Mouse (Mus musculus): ENCODE measurements around the gene Phactr1.

Gene Phactr1

DNA sequence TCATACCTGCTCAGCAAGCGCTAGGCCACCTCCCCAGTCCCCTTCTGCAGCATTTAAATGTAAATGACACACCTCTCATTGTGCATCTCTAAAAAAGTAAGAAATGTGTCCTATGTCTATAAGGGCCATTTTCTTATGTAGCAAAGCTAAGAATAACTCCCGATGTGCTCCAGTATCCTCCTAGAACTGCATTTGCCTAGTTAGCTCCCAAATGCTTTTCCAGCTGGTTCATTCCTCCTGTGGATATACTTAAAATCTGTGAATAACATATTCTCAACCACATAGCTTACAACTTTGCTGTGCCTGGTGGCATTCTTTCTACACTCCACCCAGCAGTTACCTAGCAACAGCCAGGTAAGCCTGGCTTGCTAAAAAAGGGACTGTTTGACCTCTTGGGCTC, 349.8 kb downstream of the Phactr1 start:
- DNase-seq (ENCODE audit: low spot score): no peak

DNA sequence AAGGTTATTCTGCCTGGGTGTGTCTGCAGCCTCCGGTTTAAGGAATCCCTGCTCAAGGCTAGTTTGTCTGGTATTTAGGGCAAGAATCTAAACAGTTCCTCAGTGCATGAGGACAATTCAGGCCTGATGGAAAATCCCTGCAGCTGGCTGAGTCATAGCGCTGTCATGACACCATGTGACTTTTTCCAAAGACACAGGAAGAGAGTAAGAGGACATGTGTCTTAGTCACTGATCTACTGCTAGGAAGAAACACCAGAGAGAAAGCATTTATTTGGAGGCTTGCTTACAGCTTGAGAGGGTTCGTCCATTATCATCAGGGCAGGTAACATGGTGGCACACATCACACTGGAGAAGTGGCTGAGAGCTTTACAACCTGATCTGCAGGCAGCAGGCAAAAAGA, 352.0 kb downstream of the Phactr1 start:
- no peak for DNase-seq (ENCODE audit: low spot score)

DNA sequence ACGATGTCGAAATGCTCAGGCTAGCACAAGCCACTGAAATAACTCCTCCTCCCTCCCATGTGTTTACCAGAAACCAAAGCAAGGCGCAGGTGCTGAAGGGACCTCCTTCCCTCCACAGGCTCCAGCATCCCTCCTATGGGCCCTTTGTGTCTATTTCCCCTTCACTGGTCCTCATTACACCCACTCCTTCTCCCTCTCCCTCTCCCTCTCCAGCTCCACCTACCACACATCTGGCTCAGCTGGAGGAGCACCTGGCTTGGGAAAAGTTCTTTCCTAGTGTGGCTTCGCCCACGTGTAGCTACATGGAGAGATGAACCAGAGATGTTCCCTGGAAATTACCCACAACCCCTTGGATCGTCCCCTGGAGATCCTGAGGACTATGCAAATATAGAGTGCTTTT, 356.1 kb downstream of the Phactr1 start:
- DNase-seq (ENCODE audit: low spot score): no peak

DNA sequence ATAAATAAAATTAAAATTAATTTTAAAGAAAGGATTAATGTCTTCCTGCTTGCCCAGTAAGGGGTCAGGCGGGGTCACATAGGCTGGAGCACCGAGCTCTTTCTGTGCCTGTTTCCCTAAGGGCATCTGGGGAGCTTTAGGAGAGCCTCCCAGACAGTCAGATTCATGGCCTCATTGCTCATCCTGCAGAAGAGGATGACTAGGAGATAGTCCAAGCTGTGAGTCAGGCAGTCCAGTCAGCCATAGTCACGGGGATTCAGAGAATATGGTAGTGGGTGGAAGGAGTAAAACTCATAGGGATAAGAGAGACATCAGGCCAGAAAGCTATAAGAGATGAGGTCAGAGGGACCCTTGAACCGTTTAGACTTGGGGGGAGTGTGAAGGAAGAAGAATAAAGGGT, 362.3 kb downstream of the Phactr1 start:
- DNase-seq (ENCODE audit: low spot score): no peak

DNA sequence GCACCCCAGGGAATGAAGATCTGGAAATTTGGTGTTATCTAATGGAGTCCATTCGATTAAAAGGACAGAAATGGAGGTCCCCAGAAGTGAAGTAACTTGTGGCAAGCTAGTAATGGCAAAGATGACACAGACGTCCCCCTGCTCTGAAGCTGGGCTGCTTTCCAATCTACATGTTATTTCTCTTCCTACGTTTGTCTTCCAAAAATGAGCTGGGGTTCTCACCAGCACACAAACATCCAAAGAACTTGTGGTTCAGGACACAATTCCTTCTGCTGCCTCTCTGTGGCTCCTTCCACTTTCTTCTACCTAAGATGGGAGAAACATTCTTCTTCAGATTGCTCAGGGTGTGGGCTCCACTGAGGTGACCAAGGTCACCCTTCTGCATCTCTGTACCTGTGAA, 368.1 kb downstream of the Phactr1 start:
- no peak for DNase-seq (ENCODE audit: low spot score)

DNA sequence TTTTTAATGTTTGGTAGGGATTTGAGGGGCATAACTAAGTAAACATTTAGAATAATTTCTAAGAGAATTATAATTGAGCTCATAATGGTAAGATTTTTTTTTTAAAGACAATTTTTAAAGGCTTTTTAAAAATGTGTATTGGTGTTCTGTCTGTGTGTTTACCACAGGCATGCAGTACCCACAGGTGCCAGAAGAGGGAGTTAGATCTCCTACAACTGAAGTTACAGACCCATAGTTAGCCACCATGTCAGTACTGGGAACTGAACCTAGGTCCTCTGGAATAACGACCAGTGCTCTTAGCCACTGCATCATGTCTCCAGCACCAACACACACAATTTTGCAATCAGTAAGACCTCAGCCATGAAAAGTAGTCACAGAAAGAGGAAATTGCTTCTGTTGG, 372.8 kb downstream of the Phactr1 start:
- DNase-seq (ENCODE audit: low spot score): no peak

DNA sequence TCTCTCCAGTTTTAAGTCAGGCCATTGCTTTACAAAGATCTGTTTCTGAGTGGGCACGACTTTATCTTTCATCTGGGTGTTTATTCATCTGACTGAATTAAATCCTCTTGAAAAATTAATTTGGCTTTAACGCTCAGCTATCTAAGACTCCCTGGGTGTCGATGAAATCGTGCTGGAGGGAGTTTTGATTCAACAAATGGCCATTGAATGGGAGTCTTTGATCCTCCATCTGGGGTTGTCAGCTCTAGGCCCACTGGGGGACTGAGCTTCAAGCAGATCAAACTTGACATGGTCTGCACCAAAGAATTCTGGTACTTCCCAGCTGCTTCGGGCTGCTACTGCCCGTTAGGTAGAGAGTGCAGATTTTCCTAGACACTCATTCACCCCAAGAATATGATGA, 374.7 kb downstream of the Phactr1 start:
- no peak for DNase-seq (ENCODE audit: low spot score)

DNA sequence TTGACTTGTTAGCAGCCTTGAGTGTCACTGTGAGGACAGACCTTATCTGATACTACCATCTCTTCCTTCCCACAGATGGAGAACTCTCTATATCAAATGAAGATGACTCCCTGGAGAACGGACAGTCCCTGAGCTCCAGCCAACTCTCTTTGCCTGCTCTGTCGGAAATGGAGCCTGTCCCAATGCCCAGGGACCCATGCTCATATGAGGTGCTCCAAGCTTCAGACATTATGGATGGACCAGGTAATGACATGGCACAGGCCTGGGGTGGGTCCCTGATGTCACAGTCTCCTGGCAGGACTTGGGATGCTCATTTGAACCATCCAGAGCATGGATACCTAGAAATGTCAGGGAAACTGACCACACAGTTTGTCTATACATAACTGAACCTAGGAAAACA, 376.7 kb downstream of the Phactr1 start:
- no peak for DNase-seq (ENCODE audit: low spot score)

DNA sequence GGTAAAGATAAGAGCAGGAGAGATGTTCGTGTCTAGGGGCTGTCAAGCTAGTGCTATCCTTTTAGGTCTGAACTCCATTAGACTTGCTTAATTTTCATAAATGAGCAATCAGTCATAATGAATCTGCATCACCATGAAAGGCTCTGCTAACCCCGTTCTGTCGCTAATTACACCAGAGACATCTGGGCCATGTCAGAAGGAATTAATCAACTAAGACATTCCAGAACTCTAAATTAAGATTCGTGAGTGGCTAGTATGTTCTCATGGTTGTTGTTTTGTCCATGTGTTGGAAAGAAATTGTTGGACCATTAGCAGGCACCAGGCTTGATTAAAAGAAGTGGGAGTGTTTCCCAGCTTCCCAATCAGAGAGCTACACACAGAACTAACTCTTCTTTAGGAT, 382.9 kb downstream of the Phactr1 start:
- DNase-seq (ENCODE audit: low spot score): no peak

DNA sequence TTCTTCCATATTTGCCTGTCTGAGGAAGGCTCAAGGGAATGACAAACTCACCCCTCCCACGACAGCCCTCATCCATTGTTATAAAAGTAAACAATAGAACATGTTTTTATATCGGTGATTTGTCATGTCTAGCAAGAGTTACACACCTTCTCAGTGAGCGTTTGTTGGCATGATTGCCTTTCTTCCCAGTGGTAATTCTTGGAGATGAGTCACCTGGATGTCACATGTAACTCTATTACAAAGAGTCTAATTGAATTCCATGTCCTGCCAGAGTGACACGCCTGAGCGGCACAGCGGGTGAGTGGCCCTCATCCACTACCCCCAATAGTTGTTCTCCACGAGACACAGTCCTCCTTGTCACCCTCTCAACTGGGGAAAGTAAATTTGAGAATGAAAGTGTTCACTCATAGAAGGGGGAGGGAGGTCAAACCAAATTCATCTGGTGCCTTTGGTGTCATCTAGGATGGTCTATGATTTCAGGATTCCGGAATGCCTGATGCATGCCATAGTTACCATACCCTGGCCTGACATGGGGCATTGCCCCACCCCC, 388.4 kb downstream of the Phactr1 start:
- DNase-seq (ENCODE audit: low spot score): no peak

DNA sequence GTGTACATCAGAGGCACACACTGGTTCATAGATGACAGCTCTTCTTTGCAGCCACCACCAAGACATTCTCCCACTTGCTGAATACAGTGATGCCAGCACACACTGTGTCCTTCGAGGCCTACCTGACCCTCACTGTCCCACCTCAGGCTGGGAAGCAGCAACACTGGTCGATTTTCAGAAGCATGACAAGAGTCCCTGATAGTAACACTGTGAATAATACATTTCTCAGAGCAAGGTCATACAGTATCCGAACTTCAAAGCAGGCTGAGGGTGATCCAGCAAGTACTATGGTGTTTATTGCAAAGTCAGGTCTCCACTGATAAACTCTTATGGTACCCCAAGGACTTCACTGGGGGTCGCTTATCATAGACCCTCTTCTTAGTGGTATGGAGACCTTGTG, 390.1 kb downstream of the Phactr1 start:
- DNase-seq (ENCODE audit: low spot score): no peak

DNA sequence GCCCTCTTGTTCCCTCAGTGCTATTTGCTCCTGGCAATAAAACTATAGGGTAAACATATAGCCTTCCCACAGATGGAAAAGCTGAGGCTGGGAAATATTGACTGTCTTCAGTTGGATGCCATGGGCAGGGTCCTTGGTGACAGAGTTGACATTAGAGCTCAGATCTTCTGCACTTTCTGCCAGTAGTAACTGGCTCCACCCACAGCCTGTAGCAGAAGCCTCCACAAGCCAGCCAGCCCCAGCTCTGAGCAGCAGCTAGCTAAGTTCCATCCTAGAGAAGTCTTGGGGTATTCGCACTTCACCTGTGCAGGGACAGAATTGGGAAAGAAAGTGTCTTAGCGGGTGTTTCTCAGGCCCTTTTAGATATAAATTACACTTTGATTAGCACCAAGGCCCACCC, 390.5 kb downstream of the Phactr1 start:
- no peak for DNase-seq (ENCODE audit: low spot score)

DNA sequence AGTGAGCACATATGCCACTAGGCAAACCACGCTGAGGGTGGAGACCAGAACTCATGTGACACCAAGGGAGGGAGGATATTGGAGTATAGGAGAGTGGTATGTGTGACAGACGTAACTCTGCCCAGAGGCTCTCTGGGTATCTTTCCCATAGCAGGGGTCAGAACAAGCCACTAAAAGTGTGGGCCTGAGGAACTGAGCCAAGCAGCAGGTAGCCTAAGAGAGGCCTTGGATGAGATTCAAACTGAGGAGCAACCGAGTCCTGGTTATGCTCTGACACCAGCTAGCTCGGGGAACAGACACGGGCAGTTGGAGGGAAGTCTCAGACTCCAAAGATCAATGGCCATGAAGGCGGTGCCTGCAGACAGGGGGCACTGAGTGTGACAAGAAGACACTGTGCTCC, 395.0 kb downstream of the Phactr1 start:
- no peak for DNase-seq (ENCODE audit: low spot score)

DNA sequence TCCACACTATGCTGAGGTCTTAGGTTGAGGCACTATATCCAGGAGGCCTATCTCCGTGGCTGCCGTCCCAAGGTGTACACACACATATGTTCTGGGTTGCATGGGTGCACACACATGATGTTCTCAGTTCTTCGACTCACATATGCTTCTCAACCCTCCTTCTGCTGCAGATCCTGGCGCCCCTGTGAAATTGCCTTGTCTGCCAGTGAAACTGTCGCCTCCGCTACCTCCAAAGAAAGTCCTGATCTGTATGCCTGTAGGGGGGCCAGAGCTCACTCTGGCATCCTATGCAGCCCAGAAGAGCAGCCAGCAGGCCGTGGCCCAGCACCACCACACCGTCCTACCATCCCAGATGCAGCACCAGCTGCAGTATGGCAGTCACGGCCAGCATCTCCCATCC, 397.1 kb downstream of the Phactr1 start:
- DNase-seq (ENCODE audit: low spot score): no peak

DNA sequence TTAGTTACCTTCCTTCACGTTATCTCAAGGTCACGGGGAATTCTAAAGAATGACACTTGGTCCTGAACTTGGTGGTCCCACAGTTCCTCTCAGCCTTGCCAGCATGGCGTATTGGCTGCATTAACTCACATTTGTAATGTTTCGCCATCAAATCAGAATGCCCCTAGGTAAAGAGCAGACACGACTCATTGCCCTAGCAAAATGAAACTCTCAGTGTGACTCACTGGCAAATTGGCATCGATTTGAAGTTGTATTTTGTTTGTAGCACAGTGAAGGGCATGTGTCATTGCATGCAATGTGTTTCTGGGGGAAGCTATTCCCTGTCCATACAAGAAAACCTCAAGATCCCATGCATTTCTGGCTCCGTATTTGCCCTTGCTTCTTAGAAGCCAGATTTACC, 404.8 kb downstream of the Phactr1 start:
- DNase-seq (ENCODE audit: low spot score): no peak

DNA sequence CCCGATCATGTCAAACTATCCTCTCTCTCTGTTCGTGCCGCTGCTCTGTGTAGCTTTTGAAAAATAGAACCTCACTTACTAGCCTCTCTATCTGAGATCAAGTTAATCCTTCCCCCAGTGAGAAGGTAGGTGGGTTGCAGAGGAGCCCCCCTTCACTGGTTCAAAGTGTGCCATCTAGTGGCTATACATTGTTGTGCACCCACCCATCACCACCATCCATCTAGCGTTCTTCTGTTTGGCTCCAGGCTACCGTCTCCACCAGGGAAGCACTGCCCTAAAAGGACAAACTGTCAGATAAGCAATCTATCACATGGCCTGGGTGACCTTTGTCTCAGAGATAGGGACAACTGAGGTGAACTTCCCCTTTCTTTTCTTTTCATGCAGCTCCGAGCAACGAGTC, 413.9 kb downstream of the Phactr1 start:
- no peak for DNase-seq (ENCODE audit: low spot score)

DNA sequence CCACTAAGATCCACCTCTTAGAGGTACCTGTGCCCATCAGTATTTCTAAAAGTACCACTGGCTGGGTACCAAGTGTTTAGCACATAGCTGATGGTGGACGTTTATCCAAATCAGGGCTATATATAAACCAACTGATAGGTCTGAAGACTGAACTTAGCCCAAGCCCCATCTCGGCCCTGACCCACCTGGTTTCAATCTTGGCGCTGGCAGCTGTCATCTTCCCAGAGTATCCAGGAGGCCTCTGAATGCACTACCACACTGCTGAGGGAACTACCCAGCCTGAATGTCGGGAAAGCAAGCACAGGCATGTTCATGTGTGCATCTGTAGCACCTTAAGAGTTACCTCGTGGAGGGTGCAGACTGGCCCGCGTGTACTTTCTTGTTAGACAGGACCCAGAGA, 422.5 kb downstream of the Phactr1 start:
- DNase-seq (ENCODE audit: low spot score): no peak

DNA sequence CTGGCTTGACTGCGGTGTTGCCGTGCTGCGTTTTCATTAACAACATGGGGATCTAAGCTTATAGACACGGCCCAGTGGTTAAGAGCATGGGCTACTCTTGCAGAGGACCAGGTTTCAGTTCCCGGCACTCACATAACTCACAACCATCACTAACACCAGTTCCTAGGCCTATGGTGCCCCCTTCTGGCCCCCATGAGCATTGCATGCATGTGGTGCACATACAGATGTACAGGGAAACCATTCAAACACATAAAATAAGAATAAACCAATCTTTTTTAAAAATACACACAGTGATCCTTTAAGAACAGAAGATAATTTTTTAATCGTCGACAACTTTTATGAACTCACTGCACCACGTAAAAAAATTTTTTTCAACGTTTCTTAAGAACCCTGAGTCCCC, 424.1 kb downstream of the Phactr1 start:
- no peak for DNase-seq (ENCODE audit: low spot score)

DNA sequence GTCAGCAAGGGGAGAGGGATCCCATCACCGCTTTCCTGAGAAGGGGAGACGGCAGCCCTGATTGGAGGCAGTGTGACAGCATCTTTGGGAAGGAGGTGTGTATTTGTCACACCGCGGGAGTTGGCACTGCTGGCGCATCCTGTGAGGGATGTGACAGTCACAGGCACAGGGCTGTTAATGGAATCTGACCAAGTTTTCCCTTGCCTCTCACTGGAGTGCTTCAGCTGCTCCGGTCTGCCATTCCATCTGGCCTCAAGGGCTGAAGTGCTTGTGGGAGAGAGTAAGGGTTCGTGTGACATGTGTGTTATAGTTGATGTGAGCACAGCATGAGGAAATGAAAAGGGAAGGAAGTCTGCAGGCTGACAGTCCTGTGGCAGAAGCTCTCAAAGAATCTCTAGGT, 431.9 kb downstream of the Phactr1 start:
- no peak for DNase-seq (ENCODE audit: low spot score)

DNA sequence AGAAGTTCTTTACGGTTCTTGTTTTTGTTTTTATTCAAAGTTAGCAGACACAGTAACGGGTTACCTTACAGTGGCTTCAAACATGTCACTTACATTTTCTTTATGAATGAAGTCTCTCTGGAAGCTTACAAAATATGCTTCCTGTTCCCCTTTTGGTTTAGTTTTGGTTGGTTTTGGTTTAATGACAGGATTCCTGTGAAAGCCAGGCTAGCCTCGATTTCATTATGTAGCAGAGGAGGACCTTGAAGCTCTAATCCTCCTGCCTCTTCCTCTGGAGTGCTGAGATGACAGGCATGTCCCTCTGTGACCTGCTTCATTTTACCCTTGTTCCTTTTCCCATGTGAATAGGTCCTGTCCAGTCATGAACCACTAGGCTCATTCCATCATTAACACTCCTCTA, 432.3 kb downstream of the Phactr1 start:
- no peak for DNase-seq (ENCODE audit: low spot score)

DNA sequence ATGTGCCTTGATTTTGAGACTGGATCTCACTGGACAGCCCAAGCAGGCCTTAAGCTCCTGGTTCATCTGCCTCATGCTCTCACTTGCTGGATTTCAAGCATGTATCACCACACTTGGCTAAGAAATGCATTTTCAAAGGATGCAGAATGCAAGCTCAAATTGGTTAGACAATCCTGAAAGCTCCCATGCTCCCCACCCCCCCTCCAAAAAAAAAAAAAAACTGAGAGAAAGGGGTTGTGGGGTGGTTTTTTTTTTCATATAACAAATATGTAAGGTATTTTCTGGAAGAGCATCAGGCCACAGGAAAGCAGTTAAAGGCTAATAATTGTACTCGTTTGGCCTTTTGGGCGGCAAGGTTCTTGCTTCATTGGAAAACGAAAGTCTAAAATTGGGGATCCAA, 432.7 kb downstream of the Phactr1 start:
- DNase-seq (ENCODE audit: low spot score): no peak

DNA sequence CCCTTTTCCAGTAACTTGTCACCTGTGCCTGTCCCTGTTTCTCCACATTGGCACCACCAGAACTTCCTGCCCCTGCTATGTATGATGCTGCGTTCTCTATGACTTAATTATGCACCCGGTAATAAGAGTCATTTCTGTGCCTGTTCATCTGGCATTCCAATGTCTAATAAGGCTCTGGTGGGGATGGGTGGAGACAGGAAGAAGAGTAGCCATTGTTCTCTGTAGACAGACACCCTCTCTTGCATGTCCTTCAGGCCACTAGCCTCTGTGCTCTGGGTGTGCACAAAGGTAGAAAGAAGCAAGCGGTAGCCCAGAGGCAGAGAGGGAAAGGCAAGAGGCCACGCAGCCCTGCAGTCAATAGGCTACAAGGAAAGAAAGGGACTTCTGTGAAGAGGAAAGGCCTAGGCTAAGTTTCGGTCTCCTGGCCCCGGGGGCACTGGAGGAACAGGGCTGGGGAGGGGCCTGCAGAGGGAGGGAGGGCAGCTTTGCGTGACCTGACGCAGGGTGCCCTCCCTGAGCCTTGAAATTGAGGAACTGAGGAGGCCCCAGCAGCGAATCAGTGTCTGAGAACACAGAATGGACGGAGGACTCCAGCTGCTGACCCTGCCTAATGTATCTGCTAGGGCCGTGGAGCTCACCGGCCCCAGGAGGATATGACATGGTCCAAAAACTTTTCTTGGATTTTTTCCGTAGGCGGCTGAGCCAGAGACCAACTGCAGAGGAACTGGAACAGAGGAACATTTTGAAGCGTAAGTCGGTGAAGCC, 442.1 kb downstream of the Phactr1 start:
- DNase-seq (ENCODE audit: low spot score): no peak

DNA sequence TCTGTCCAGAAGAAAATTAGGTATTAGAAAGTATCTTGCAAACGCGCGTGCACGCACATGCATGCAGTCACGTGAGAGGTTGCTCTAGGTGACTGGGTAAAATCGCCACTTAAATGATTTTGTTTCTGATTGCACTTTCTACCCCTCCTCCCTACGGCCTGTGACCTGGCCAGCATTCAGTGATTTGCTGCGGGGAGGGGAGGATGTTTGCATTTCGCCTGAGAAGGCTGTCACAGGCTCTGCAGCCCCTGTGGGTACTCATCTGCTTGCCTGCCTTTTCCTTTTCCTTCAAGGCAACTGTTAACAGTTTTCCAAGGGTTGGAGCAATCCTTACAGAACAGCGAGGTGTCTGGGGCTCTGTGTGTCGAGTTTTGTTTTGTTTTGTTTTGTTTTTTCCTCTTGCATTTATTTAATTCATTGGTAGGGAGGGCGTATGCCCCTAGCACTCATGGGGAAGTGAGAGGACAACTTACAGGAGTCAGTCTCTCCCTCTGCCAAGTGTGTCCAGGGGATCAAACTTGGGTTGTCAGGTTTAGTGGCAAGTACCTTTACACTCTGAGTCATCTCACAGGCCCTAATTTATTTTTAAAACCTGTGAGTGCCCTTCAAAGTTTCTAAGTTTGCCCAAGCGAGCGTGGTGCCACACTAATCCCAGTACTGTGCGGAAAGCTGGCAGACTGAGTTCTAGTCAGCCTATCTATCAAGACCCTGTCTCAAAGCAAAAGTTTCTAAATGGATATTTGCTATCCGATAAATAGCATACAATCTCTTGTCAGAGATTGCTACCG, 443.7 kb downstream of the Phactr1 start:
- DNase-seq (ENCODE audit: low spot score): no peak

DNA sequence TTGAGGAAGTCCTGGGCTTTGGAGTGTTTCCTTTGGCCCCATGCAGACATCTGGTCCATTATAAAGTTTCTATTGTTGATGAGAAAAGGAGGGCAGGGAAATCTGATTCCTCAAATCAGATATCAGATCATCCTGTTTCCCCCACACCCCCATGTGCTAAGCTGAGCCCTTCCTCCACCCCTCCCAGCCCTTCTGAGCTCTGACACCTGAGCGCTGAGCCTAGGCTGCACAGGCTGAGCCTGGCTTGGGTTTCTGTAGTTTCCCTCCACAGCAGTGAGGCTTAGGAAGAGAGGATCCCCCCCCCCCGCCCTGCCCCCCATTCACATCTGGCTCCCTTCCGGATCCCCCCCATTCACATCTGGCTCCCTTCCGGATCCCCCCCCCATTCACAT, 444.3 kb downstream of the Phactr1 start:
- no peak for DNase-seq (ENCODE audit: low spot score)

Measured in c-Kit-positive CD71-positive TER-119-positive erythroid progenitor cells, embryonic 14.5 days (primary cell).